Mouse (Mus musculus): ENCODE data around the gene Tspyl1. TPM values are rescaled to one million over a fixed set of nuclear protein-coding genes. Genes with fewer than 3 reads are reported as not detected.
"Not testable (repeated sequence)": the region's sequence is repeated elsewhere in the genome, so short reads cannot be mapped to it uniquely, and the experiment has no call there.

The Tspyl1 gene
- total RNA-seq (2022), result 10 to 100 TPM; 65.2 to 73.0 (median 68.1) TPM

- DNase-seq (ENCODE audit: low spot score), result peak; percentile 99
Observed at GRCm38 (mm10) chr10:34281962-34282388, at the start of gene Tspyl1. Gene Tspyl1 (plus strand): TSS chr10:34282190.

DNA sequence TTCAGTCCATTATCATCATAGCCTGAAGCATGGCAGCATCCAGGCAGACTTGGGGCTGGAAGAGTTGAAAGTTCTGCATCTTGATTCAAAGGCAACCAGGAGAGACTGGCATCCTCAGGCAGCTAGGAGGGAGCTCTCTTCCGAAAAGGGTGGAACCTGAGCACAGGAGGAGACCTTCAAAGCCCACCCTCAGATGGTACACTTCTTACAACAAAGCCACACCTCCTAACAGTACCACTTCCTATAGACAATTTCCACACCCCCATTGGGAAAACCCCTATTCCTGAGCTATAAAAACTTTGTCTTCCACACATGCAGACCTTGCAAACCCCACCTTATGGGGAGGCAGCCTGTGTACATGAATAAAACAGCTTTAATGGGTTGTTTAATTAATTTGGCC, 48.6 kb upstream of the Tspyl1 start:
- no peak for DNase-seq (ENCODE audit: low spot score)

DNA sequence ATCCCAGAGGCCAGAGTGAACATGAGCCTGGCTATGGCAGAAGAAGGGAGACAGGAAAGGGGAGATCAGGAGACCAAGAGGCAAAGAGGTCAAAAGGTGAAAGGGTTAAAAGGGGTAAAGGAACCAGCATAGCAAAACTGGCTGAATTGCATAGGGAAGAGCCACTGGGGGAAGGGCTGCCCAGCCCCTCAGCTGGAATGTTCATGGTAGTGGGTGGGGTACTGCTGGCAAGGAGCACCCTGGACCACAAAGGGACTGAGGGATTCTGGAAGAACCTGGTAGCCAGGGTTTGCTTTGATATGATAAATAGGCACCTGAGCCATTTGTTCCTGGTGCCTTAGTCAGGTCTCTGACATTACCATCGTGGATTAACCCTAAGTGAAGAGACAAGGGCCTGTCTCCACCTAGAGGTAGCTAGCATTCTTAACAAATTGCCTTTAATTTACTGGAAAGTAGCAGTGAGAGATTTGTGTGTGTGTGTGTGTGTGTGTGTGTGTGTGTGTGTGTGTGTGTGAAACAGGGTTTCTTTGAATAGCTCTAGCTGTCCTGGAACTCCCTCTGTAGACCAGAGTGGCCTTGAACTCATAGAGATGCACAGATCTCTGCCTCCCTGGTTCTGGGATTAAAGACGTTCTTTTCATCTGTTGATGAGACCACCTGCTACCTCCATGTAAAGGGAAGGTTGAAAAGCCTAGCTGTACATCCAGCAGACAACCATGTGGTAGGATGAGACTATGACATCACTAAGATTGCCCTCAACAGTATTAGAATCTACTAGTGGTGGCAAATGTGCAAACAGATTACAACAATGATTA, 47.9 kb upstream of the Tspyl1 start:
- DNase-seq (ENCODE audit: low spot score), result no peak

GRCm38 (mm10) chr10:34235384-34235783, 46.6 kb upstream of the Tspyl1 start:
- DNase-seq (ENCODE audit: low spot score), result no peak

- no peak for DNase-seq (ENCODE audit: low spot score)
Observed at GRCm38 (mm10) chr10:34236569-34236968, 45.4 kb upstream of the Tspyl1 start.

DNA sequence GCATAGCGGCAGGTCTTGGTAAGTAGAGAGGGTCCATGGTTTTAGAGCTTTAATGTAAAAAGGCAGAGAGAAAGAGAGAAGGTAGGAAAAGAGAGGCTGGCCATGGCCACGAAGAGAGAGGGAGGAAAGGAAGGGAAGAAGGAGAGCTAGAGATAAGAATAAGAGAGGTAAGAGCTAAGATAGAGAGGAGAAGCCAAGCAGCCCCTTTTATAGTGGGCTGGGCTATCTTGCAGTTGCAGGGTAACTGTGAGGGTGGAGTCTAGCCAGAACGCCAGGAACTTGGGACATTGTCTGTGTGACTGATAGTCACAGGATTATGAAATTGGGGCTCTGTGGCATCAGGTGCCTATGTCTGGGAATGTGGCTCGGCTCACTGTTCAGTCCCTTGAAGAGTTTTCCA, 43.5 kb upstream of the Tspyl1 start:
- no peak for DNase-seq (ENCODE audit: low spot score)

- DNase-seq (ENCODE audit: low spot score), result peak; percentile 2
Observed at GRCm38 (mm10) chr10:34244745-34245144, 37.2 kb upstream of the Tspyl1 start.

GRCm38 (mm10) chr10:34246106-34246505, 35.9 kb upstream of the Tspyl1 start:
- DNase-seq (ENCODE audit: low spot score), result peak; percentile 22

DNA sequence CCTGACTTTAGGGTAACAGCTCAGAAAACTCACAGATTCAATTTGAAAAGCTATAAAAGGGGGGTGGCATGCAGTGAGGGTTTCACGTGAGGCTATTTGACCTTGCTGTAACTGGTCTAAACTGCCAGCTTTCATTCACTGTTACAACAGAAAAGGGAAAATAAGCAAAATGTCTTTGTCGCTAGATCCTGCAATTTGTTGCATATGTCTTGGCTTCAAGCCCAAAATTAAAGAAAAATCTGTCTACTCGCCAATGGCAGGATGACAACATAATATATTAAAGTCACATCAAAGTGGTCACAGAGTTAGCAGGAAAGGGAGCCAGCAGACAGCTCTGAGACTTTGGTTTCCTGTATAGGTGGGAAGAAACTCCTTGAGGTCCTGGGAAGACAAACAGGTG, 34.2 kb upstream of the Tspyl1 start:
- DNase-seq (ENCODE audit: low spot score), result no peak

DNA sequence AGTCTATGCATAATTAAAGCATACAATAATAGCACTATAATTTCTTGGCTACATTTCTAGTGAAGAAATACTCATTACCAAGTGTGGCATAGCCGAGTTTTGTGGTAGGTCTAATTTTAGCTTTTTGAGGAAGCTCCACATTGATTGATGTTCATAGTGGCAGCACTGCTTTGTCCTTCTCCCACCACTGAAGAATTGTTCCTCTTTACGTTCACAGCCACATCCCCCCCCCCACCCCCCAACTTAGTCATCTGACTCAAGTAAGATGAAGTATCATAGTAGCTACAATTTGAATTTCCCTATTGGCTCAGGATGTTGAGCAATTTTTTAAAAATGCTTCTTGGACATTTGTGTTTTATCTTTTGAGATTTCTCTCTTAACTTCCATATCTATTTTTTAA, 32.4 kb upstream of the Tspyl1 start:
- no peak for DNase-seq (ENCODE audit: low spot score)

- not testable (repeated sequence) for DNase-seq (ENCODE audit: low spot score)
Observed at GRCm38 (mm10) chr10:34252833-34253232, 29.2 kb upstream of the Tspyl1 start.

DNA sequence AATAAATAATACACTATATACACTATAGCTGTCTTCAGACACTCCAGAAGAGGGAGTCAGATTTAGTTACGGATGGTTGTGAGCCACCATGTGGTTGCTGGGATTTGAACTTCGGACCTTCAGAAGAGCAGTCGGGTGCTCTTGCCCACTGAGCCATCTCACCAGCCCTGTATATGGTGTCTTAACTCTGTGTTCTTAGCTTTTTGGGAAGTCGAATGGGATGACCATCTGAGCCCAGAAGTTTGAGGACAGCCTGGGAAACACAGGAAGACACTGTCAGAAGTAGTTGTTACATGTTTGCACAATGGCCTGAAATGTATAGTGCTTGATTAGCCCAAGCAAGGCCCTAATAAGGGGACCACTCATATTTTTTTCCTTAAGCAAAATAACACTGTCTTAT, 16.9 kb upstream of the Tspyl1 start:
- DNase-seq (ENCODE audit: low spot score), result no peak

DNA sequence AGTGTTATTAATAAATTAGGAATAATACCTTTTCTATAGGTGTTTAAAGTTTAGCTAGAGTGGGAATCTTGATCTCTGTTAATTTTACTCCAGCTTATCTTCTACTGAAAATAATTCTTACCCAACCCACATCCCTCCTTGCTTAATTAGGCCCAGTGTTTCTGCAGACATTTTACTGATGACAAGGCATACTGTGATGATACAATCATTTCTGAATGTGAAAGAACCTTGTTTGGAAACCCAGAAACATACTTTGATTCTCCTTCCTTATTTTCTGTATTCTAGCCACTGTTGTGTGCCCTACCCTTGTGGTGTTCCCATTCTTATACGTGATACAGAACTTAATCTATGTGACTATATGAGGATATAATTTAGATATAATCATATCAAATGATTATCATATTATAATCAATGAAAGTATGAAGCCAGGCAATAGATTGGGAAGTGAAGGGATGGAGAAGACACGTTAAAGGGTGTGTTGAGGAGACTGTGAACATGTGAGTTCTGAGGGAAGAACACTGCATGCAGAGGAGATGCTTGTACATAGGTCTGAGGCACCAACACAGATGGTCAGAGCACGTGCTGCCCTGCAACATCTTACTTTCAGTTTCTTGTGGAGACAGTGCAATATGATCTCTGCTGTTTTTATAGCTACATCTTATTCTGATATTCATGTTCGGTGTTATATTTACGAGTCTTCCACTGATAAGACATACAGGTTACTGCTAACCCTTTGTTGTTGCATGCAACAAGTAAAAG, 14.5 kb upstream of the Tspyl1 start:
- no peak for DNase-seq (ENCODE audit: low spot score)

- peak; percentile 34 for DNase-seq (ENCODE audit: low spot score)
Observed at GRCm38 (mm10) chr10:34271681-34272080, 10.3 kb upstream of the Tspyl1 start.

- DNase-seq (ENCODE audit: low spot score), result peak; percentile 77
Observed at GRCm38 (mm10) chr10:34280591-34281175, 1.3 kb upstream of the Tspyl1 start.

GRCm38 (mm10) chr10:34281211-34281961, 604 bp upstream of the Tspyl1 start:
- peak; percentile 26 for DNase-seq (ENCODE audit: low spot score)

- DNase-seq (ENCODE audit: low spot score), result peak; percentile 36
Observed at GRCm38 (mm10) chr10:34282420-34283238, 639 bp downstream of the Tspyl1 start.

DNA sequence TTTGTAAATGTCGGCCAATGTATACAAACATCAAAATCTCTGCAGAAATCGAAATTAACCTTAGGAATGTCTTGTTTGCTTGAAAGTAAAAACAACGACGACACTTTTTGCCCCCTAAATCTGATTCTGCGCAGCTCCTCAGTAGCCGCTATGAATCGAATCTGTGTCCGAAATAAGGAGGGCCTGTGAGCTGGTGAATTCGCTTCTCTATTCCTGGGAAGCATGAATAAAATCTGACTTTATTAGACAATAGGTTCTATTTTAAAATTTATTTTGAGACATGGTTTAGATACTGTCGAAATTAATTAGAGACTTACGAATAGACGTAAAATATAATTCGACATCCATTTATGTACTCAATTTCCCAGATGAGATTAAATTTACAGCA, 14.9 kb downstream of the Tspyl1 start:
- no peak for DNase-seq (ENCODE audit: low spot score)

DNA sequence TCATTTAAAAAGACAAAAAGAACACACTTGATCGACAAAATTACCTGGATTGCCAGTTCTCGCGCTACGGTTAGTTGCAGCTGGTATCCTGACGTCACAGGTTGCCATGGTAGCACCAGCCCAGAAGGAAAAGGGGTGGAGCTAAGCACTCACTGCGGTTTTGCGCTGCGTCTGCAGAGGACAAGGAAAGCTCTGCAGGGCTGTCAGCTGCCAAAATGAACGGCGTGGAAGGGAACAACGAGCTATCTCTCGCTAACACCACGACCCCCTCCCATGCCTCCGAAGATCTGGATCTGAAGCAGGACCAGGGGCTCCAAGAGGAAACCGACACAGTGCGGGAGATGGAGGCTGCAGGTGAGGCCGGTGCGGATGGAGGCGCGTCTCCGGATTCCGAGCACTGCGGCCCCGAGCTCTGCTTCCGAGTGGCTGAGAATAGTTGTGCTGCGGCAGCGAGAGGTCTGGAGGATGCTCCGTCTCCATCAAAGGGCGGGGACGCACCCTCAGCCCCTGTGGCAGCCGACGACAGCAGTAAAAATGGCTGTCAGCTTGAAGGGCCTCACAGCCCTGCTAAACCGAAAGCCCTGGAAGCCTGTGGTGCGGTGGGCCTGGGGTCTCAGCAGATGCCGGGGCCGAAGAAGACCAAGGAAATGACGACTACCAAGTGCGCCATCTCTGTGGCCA, 15.4 kb downstream of the Tspyl1 start, which contains the start of gene Tspyl4:
TSS of gene Tspyl4 (plus strand) at position 144 of the 681 bp plus-strand sequence.
- DNase-seq (ENCODE audit: low spot score), result peak; percentile 92
